Mouse (Mus musculus) c-Kit-positive CD71-positive TER-119-negative erythroid progenitor cells, embryonic 14.5 days (primary cell): ENCODE measurements around the gene Qrich2.
"Not testable (repeated sequence)": the region's sequence is repeated elsewhere in the genome, so short reads cannot be mapped to it uniquely, and the experiment has no call there.

ENCODE experiments used
- DNase-seq: peaks from one replicate; pipeline ENCODE4 v3.0.0-alpha.2; 2013; ENCODE audit warnings: low read depth

Qrich2 gene

GRCm38 (mm10) chr11:116430723-116431427 lies 35.2 kb downstream of the Qrich2 start:
- peak; percentile 44 for DNase-seq

GRCm38 (mm10) chr11:116429862-116430613 lies 36.0 kb downstream of the Qrich2 start:
- DNase-seq, result no peak

GRCm38 (mm10) chr11:116428872-116429859 lies 36.9 kb downstream of the Qrich2 start:
- DNase-seq, result peak; percentile 34

- DNase-seq, result no peak
Observed at GRCm38 (mm10) chr11:116426852-116427575, 39.0 kb downstream of the Qrich2 start.

GRCm38 (mm10) chr11:116426328-116426727 lies 39.7 kb downstream of the Qrich2 start:
- DNase-seq, result not testable (repeated sequence)

GRCm38 (mm10) chr11:116424621-116425407 lies 41.2 kb downstream of the Qrich2 start:
- DNase-seq, result no peak

GRCm38 (mm10) chr11:116423782-116424620 lies 42.0 kb downstream of the Qrich2 start:
- no peak for DNase-seq

GRCm38 (mm10) chr11:116423214-116423613 lies 42.8 kb downstream of the Qrich2 start:
- DNase-seq, result no peak

- no peak for DNase-seq
Observed at GRCm38 (mm10) chr11:116422562-116422961, 43.5 kb downstream of the Qrich2 start.

- no peak for DNase-seq
Observed at GRCm38 (mm10) chr11:116421102-116421501, 44.9 kb downstream of the Qrich2 start.

- no peak for DNase-seq
Observed at GRCm38 (mm10) chr11:116418841-116419462, 47.1 kb downstream of the Qrich2 start.

GRCm38 (mm10) chr11:116418194-116418840 lies 47.7 kb downstream of the Qrich2 start:
- no peak for DNase-seq

- no peak for DNase-seq
Observed at GRCm38 (mm10) chr11:116417054-116417453, 49.0 kb downstream of the Qrich2 start.

GRCm38 (mm10) chr11:116416196-116416943 lies 49.7 kb downstream of the Qrich2 start:
- DNase-seq, result no peak

GRCm38 (mm10) chr11:116413631-116414022 lies 52.4 kb downstream of the Qrich2 start:
- no peak for DNase-seq

- DNase-seq, result no peak
Observed at GRCm38 (mm10) chr11:116412904-116413630, 53.0 kb downstream of the Qrich2 start, which contains the start of gene Rnf157. Gene Rnf157, minus strand, starts transcription at chr11:116413032.
